Mouse (Mus musculus): ENCODE measurements at regions not wholly inside any gene's neighbourhood (a gene's known extent, or its start where the extent isn't known, plus 50 kb on each side); places are given as distances from the start of the nearest gene placed in this dataset.

GRCm38 (mm10) chr5:40402721-40403120 is 647.4 kb upstream of the Hs3st1 start:
- TF ChIP-seq CTCF (IDR thresholded peaks at IDR 0.05; ENCODE audit: low read depth, low read length) (no peak), POLR2A (IDR thresholded peaks at IDR 0.05; ENCODE audit: insufficient read depth, low read length) (no peak), EP300 (IDR thresholded peaks at IDR 0.05; ENCODE audit: insufficient read depth, low read depth, low read length) (no peak)

Measured in ES-Bruce4 (cell line).